Mouse (Mus musculus): Measurements from ENCODE around the gene Sirpa. TPM values are rescaled to one million over a fixed set of nuclear protein-coding genes. Genes with fewer than 3 reads are reported as not detected.

Sirpa gene
- polyA plus RNA-seq, 1 experiment from 2014 or later, result 18.4 TPM

Other genes with a start within 250 kb of the Sirpa start
- 0.32 TPM in 1 of 2 replicates, not detected in the other for gene Il1b, start 221.7 kb upstream of the Sirpa start, polyA plus RNA-seq (2014; fragmentation: Nextera tagmentation; extraction: Ambion mirVana)
- not detected in 2 replicates for gene F830045P16Rik, start 56.2 kb upstream of the Sirpa start, polyA plus RNA-seq (2014; fragmentation: Nextera tagmentation; extraction: Ambion mirVana)
- gene Pdyn, start 107.0 kb downstream of the Sirpa start, polyA plus RNA-seq (2014; fragmentation: Nextera tagmentation; extraction: Ambion mirVana), result 1.5 and 1.9 TPM in 2 replicates
- gene Stk35, start 207.7 kb downstream of the Sirpa start, polyA plus RNA-seq (2014; fragmentation: Nextera tagmentation; extraction: Ambion mirVana), result 14.3 and 15.6 TPM in 2 replicates

Data from hindbrain, embryonic 11.5 days (tissue).